Mouse (Mus musculus): ENCODE data around the gene Grhpr.

GRCm38 (mm10) chr4:44979794-44980338 lies 1.3 kb upstream of the Grhpr start:
- TF ChIP-seq BHLHE40 (IDR thresholded peaks at IDR 0.05; ENCODE audit: low read depth, low read length) (no peak), EP300 (IDR thresholded peaks at IDR 0.05; ENCODE audit: low read length) (no peak), CTCF (conservative IDR thresholded peaks at IDR 0.05 in 1 of 2, IDR thresholded peaks at IDR 0.05 in 1 of 2; ENCODE audit: low read depth in 2 of 2, low read length in 2 of 2) (no peak), HCFC1 (IDR thresholded peaks at IDR 0.05; ENCODE audit: low read depth, low read length) (no peak), POLR2A (IDR thresholded peaks at IDR 0.05; ENCODE audit: low read depth, low read length) (no peak)
